Mouse (Mus musculus): Measurements from ENCODE around the gene Tvp23a.

Gene Tvp23a

GRCm38 (mm10) chr16:10447264-10447594, at the start of gene Tvp23a:
TSS of gene Tvp23a (minus strand) at chr16:10447362.
- DNase-seq (ENCODE audit: extremely low read depth, low read depth) = no peak

DNA sequence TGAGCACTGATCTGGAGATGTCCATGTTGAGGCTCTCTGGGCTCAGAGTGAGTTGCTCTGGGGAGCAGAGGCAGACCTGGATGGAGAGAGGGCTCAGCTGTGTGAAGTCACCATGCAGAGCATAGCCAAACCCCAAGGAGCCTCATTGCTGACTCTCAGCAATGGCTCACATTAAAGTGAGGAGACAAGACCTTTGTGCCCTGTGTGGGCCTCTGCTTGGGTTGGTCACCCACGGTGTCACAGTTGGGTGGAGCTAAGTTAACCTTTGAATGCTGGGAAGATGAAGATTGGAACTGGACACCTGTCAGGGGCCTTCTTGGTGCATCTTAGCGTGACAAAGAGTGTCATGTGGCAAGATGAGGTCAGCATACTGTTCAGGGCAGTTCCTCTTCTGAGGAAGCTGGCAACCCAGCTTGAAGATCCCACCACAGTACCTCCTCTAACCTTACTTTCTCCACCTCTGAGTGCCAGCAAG, 48.7 kb upstream of the Tvp23a start:
- no peak for DNase-seq (ENCODE audit: extremely low read depth, low read depth)

DNA sequence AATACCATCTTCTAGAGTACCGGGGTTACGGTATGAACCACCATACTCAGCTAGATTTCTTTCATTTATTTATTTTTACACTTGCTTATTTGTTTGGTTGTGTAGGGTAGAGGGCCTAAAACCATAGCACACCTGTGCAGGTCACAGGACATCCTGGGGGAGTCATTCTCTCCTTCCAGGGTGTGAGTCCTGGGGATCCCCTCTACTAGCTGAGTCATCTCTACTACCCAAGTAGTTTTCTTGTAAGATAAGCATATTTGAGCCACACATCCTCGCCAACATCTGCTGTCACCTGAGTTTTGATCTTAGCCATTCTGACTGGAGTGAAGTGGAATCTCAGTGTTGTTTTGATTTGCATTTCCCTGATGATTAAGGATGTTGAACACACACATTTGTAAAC, 45.4 kb upstream of the Tvp23a start:
- DNase-seq (ENCODE audit: extremely low read depth, low read depth) = no peak

DNA sequence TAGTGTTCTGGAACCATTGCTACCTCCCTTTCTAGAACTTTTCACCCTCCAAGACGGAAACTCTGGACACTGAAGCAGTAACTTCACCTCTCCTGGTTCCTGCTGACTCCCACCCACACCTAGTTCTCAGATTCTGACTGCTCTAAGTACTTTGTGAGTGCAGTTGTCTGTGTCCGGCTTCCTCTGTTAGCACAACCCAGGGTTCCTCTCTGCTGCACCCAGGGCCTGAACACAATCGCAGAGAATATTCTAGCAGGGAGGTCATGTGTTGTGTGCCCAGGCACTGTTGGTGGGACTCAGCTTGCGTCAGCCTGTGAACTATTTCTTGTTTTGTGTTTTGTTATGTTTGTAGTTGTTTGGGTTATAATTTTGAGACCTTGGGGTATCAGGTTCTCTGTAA, 44.6 kb upstream of the Tvp23a start:
- no peak for DNase-seq (ENCODE audit: extremely low read depth, low read depth)

GRCm38 (mm10) chr16:10490503-10491150, 43.5 kb upstream of the Tvp23a start:
- no peak for DNase-seq (ENCODE audit: extremely low read depth, low read depth)

- DNase-seq (ENCODE audit: extremely low read depth, low read depth) = no peak
These were observed 42.8 kb upstream of the Tvp23a start for GRCm38 (mm10) chr16:10489904-10490457.

DNA sequence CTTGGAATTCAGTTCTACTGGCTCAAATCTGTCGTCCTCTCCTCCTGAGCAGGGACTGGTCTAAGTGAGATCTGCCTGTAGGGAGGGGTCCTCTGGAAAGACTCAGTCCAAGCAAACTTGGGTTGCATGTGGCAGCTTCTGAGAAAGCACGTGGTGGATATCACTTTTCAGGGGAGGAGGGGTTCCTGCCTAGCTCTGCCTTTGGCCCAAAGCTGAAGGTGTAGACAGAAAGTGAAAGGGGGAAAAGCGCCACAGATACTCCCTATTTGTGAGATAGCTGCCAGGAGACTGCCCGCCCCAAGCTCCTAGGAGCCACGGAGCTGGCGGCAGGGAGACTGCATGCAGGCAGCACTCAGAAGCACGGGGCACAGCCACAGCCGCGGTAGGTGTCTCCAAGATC, 42.3 kb upstream of the Tvp23a start:
- no peak for DNase-seq (ENCODE audit: extremely low read depth, low read depth)

DNA sequence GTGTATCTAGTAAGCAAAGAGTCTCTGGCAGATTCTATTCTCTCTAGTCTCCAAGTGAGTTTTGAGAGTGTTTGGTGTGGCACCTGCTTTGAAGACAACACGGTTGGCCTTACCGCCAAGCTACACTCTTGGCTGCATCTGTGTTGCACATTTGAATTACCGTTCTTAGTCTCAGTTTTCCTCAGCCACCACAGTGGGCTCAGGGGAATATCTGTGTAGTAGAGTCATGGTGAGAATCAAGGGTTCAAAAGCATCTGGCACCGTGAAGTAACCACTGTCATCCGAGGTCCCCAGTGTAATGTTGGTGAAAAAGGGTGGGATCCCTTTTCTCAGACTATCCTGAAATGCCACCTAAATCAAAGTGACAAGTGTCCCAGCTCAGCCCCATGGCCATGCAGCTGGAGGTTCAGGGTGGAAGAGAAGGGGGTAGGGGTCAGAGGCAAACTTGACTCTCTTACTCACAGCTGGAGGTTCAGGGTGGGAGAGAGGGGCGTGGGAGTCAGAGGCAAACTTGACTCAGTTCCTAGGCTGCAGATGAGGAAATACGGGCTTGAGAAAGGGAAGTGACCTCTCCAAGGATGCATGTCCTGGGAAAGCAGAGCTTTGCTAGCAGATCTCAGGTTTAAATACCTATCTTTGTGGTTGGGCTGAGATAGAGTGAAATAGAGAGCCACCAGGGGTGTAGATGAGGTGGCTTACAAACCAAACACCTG, 41.8 kb upstream of the Tvp23a start:
- DNase-seq (ENCODE audit: extremely low read depth, low read depth) = no peak

DNA sequence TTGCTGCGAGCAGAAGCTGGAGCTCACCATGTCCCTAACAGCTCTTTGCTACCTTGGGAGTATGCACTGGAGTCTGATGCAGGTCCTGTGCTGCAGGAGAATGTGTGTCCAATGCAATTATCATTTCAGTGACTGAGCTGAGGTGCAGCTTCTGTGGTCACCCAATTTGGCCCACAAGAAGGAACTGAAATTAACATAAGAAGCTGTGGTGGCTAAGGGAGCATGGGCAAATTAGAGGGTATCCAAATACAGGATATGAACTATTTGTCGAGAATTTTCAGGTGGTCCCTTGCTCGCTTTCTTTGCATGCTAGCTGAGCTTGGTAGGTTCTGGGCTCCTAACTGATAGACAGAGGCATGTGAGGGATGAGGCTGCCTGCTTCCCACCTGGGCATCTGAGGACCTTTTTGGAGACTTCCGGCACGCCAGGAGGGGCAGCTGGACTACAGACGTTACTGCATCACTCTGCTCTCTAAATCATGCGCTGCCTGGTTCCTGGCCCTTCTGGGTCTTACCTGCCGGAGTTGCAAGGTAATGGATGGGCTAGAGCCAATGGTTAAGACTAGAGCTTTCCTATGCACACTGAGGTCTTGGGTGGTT, 40.8 kb upstream of the Tvp23a start:
- DNase-seq (ENCODE audit: extremely low read depth, low read depth) = no peak

- DNase-seq (ENCODE audit: extremely low read depth, low read depth) = no peak
These were observed 39.8 kb upstream of the Tvp23a start for GRCm38 (mm10) chr16:10486993-10487392.

- DNase-seq (ENCODE audit: extremely low read depth, low read depth) = no peak
These were observed 35.2 kb upstream of the Tvp23a start for GRCm38 (mm10) chr16:10482343-10482742.

- DNase-seq (ENCODE audit: extremely low read depth, low read depth) = no peak
These were observed 32.7 kb upstream of the Tvp23a start, which contains the start of gene Ciita for GRCm38 (mm10) chr16:10479857-10480256. TSS of gene Ciita (plus strand) at chr16:10480059.

DNA sequence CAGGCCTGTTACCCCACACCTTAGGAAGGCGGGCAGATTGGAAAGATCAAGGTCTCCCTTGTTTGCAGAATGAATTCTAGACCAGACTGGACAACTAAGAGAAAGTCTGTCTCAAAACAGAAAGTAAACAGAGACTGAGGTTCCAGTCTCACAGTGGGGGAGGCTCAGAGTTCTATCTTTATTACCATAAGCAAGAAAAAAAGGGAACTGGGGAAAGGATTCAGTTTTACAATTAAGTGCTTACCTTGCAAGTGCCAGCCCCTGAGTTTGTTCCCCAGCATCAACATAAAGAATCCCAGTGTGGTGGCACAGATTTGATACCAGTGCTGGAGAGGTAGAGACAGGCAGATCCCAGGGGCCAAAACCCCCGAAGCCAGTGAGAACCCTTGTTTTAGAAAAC, 28.8 kb upstream of the Tvp23a start:
- DNase-seq (ENCODE audit: extremely low read depth, low read depth) = no peak

GRCm38 (mm10) chr16:10474956-10475355, 27.8 kb upstream of the Tvp23a start:
- no peak for DNase-seq (ENCODE audit: extremely low read depth, low read depth)

- DNase-seq (ENCODE audit: extremely low read depth, low read depth) = no peak
These were observed 24.8 kb upstream of the Tvp23a start for GRCm38 (mm10) chr16:10471950-10472349.

DNA sequence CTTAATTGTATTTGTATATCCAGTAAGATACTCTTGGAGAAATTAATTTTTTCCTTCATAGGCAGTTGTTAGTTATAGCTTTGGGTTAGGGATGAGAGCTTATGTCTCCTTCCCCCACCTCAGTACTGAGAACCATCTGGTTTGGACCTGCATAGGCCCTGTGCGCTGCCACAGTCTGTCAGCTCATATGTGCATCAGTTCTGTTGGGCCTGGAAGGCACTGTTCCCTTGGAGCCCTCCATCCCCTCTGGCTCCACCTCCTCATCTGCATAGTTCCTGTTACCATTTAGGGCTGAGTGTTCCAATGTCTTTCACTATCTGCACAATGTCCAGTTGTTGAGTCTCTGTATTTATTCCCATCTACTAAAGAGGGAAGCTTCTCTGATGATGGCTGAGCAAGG, 21.0 kb upstream of the Tvp23a start:
- DNase-seq (ENCODE audit: extremely low read depth, low read depth) = no peak

GRCm38 (mm10) chr16:10467391-10468107, 20.4 kb upstream of the Tvp23a start:
- no peak for DNase-seq (ENCODE audit: extremely low read depth, low read depth)

DNA sequence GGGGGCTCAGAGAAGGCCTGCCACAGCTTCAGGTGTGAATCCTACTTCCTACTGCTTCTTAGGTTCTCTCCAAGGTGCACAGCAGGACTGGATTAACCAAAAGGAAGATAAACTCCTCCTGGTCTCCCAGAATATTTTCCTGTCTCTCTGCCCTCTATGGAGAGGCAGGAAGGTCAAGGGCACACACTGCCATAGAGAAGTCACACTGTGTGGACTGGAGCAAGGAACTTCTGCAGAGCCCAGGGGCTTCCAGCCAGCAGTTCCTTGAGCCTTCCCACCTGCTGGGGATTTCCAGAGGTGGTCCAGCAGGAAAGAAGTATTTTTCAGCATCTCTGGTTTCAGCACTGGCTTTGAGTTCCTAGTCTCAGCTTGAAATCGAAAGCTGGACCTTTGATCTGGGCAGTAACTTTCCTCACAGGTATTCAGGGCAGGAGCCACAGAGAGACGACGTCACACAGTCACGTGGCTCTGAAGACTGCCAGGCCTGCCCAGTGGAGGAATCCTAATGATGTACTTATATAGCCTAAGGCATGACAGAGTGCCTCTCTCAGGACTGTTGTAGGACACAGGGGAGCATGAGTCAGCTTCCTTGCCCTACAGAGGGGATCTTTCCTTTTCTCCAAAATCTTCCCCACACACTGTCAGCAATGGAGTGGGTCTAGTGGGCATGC, 18.0 kb upstream of the Tvp23a start:
- no peak for DNase-seq (ENCODE audit: extremely low read depth, low read depth)

GRCm38 (mm10) chr16:10461178-10461577, 14.0 kb upstream of the Tvp23a start:
- no peak for DNase-seq (ENCODE audit: extremely low read depth, low read depth)

- DNase-seq (ENCODE audit: extremely low read depth, low read depth) = no peak
These were observed 13.0 kb upstream of the Tvp23a start for GRCm38 (mm10) chr16:10460188-10460587.

GRCm38 (mm10) chr16:10454583-10454974, 7.4 kb upstream of the Tvp23a start:
- no peak for DNase-seq (ENCODE audit: extremely low read depth, low read depth)
